Mouse (Mus musculus) megakaryocyte, embryonic 14.5 days (primary cell): ENCODE measurements around the gene Lca5l.

Experiments used
- FLI1 ChIP-seq: IDR thresholded peaks from 2 replicates; pipeline ENCODE4 v1.6.1; 2012; ENCODE audit warnings: low read length, inconsistent platforms, mixed read lengths
- GATA1 ChIP-seq: IDR thresholded peaks from 3 replicates; pipeline ENCODE4 v1.6.1; 2012; ENCODE audit warnings: mixed read lengths, low read length, inconsistent platforms, borderline replicate concordance

- TF ChIP-seq FLI1 (no peak), GATA1 (no peak)
Observed at GRCm38 (mm10) chr16:96187619-96188018, 4.5 kb downstream of the Lca5l start.
